Mouse (Mus musculus) hindbrain, embryonic 16.5 days (tissue): Measurements from ENCODE around the gene Crip2. TPM values are rescaled to one million over a fixed set of nuclear protein-coding genes. Genes with fewer than 3 reads are reported as not detected.
A peak's percentile ranks its signal among the peaks of the same experiment; 100 is the strongest.

Source experiments
- ATAC-seq: fragments of 200-750 bp; cut with Nextera tagmentation; 2 replicates; pipeline ENCODE4 v1.8.0; 2017; ENCODE audit warnings: moderate TSS enrichment, moderate library complexity
- H3K27ac ChIP-seq: fragments of 300-500 bp; sonication (generic); 2 replicates; pipeline ENCODE4 v1.5.1; 2014; ENCODE audit warnings: low read depth, mild to moderate bottlenecking, control low read depth, low read length, moderate library complexity
- H3K27me3 ChIP-seq: fragments of 300-500 bp; sonication (generic); replicated peaks from 2 replicates; pipeline ENCODE4 v1.6.1; 2014; ENCODE audit warnings: low read length; ENCODE audit not compliant: control insufficient read depth, insufficient read depth
- H3K36me3 ChIP-seq: fragments of 300-500 bp; sonication (generic); 2 replicates; pipeline ENCODE4 v1.6.1; 2014; ENCODE audit warnings: mild to moderate bottlenecking, low read length, moderate library complexity, mixed read lengths; ENCODE audit not compliant: control insufficient read depth, insufficient read depth
- H3K4me1 ChIP-seq: fragments of 300-500 bp; sonication (generic); 2 replicates; pipeline ENCODE4 v1.6.1; 2014; ENCODE audit warnings: low read depth, low read length; ENCODE audit not compliant: control insufficient read depth, insufficient read depth
- H3K4me2 ChIP-seq: fragments of 300-500 bp; sonication (generic); 2 replicates; pipeline ENCODE4 v1.6.1; 2014; ENCODE audit warnings: mild to moderate bottlenecking, low read length, control low read depth, moderate library complexity
- H3K4me3 ChIP-seq: fragments of 300-500 bp; sonication (generic); 2 replicates; pipeline ENCODE4 v1.5.1; 2014; ENCODE audit warnings: mild to moderate bottlenecking, low read length, control low read depth, moderate library complexity
- H3K9ac ChIP-seq: fragments of 300-500 bp; sonication (generic); 2 replicates; pipeline ENCODE4 v1.6.1; 2014; ENCODE audit warnings: low read depth, mild to moderate bottlenecking, control low read depth, low read length, moderate library complexity
- H3K9me3 ChIP-seq: fragments of 300-500 bp; sonication (generic); 2 replicates; pipeline ENCODE4 v1.6.1; 2014; ENCODE audit warnings: mild to moderate bottlenecking, low read length, moderate library complexity; ENCODE audit not compliant: control insufficient read depth
- WGBS: fragments of 180-500 bp; shearing (Covaris S2); extraction: QIAGEN DNeasy Blood & Tissue Kit; methylation state at CpG from one replicate; pipeline ENCODE4 v1.1.7; 2014; 5-methylcytosine and 5-hydroxymethylcytosine counted together
- polyA plus RNA-seq: library from polyadenylated mRNA; unstranded; fragments of >200 nt; fragmentation: Nextera tagmentation; extraction: Ambion mirVana; gene quantifications from 2 replicates; pipeline ENCODE4 v1.2.1, GENCODE M21; 2015

The Crip2 gene
- 342 and 346 TPM in 2 replicates for polyA plus RNA-seq

- H3K4me1 ChIP-seq, result peaks cover 38% of the 10 kb centered on the region
- peak within 1 kb of the TSS; percentile 77 for H3K27ac ChIP-seq
- H3K27me3 ChIP-seq, result no peaks in the 10 kb centered on the region
- H3K4me3 ChIP-seq, result peak within 1 kb of the TSS; percentile 60
- no peaks in the 10 kb centered on the region for H3K9me3 ChIP-seq
- H3K4me2 ChIP-seq, result peak within 1 kb of the TSS; percentile 69
- under 1% methylated on average over 54 of the region's 68 CpGs for WGBS
- peaks cover 16% of the 10 kb centered on the region for H3K36me3 ChIP-seq
- peak; percentile 83 for ATAC-seq
- H3K9ac ChIP-seq, result peak within 1 kb of the TSS; percentile 75
These were observed at the start of gene Crip2 for GRCm38 (mm10) chr12:113139908-113140615. TSS of gene Crip2 (plus strand) at chr12:113140236.

- H3K4me1 ChIP-seq, result peaks cover 30% of the 10 kb centered on the region
- 88% methylated on average over 5 of the region's 5 CpGs for WGBS
- no peaks in the 10 kb centered on the region for H3K36me3 ChIP-seq
- ATAC-seq, result 0 out of 2 replicates have a peak, but pooled peaks have one; percentile 3
- peak overlapping the region; percentile 98 for H3K4me2 ChIP-seq
- no peaks in the 10 kb centered on the region for H3K9me3 ChIP-seq
- no peaks in the 10 kb centered on the region for H3K27me3 ChIP-seq
- peak overlapping the region; percentile 99 for H3K9ac ChIP-seq
- H3K4me3 ChIP-seq, result peak overlapping the region; percentile 96
- peak overlapping the region; percentile 87; the same call in 1 of the 2 replicates for H3K27ac ChIP-seq
These were observed 43.0 kb upstream of the Crip2 start for GRCm38 (mm10) chr12:113097040-113097439.

- no peaks in the 10 kb centered on the region for H3K27me3 ChIP-seq
- H3K27ac ChIP-seq, result peak within 1 kb of the TSS; percentile 87
- WGBS, result 0% methylated on average over 13 of the region's 53 CpGs
- peak within 1 kb of the TSS; percentile 99 for H3K9ac ChIP-seq
- peak within 1 kb of the TSS; percentile 96 for H3K4me3 ChIP-seq
- no peaks in the 10 kb centered on the region for H3K36me3 ChIP-seq
- peaks cover 35% of the 10 kb centered on the region for H3K4me1 ChIP-seq
- no peaks in the 10 kb centered on the region for H3K9me3 ChIP-seq
- peak within 1 kb of the TSS; percentile 98 for H3K4me2 ChIP-seq
- ATAC-seq, result peak; percentile 60
These were observed 42.2 kb upstream of the Crip2 start, which contains the start of gene Mta1 for GRCm38 (mm10) chr12:113097749-113098281. TSS of gene Mta1 (plus strand) at chr12:113098278.

- no peak for ATAC-seq
These were observed 41.4 kb upstream of the Crip2 start for GRCm38 (mm10) chr12:113098530-113099151.

GRCm38 (mm10) chr12:113099470-113100237, 40.4 kb upstream of the Crip2 start:
- H3K4me2 ChIP-seq, result peak overlapping the region; percentile 74
- no peak overlapping the region for H3K27ac ChIP-seq
- H3K4me3 ChIP-seq, result peak overlapping the region; percentile 96
- no peaks in the 10 kb centered on the region for H3K36me3 ChIP-seq
- H3K4me1 ChIP-seq, result peaks cover 38% of the 10 kb centered on the region
- peak overlapping the region; percentile 99 for H3K9ac ChIP-seq
- WGBS, result 34% methylated on average over 6 of the region's 6 CpGs
- no peaks in the 10 kb centered on the region for H3K9me3 ChIP-seq
- 0 out of 2 replicates have a peak, but pooled peaks have one; percentile 1 for ATAC-seq
- H3K27me3 ChIP-seq, result no peaks in the 10 kb centered on the region

More at GRCm38 (mm10) chr12:113098530-113099151, 41.4 kb upstream of the Crip2 start:
- no peaks in the 10 kb centered on the region for H3K36me3 ChIP-seq
- no peaks in the 10 kb centered on the region for H3K9me3 ChIP-seq
- WGBS, result 0% methylated on average over 16 of the region's 60 CpGs
- H3K4me2 ChIP-seq, result peak overlapping the region; percentile 74
- H3K9ac ChIP-seq, result peak overlapping the region; percentile 99
- peaks cover 38% of the 10 kb centered on the region for H3K4me1 ChIP-seq
- no peaks in the 10 kb centered on the region for H3K27me3 ChIP-seq
- peak overlapping the region; percentile 87 for H3K27ac ChIP-seq
- H3K4me3 ChIP-seq, result peak overlapping the region; percentile 96

DNA sequence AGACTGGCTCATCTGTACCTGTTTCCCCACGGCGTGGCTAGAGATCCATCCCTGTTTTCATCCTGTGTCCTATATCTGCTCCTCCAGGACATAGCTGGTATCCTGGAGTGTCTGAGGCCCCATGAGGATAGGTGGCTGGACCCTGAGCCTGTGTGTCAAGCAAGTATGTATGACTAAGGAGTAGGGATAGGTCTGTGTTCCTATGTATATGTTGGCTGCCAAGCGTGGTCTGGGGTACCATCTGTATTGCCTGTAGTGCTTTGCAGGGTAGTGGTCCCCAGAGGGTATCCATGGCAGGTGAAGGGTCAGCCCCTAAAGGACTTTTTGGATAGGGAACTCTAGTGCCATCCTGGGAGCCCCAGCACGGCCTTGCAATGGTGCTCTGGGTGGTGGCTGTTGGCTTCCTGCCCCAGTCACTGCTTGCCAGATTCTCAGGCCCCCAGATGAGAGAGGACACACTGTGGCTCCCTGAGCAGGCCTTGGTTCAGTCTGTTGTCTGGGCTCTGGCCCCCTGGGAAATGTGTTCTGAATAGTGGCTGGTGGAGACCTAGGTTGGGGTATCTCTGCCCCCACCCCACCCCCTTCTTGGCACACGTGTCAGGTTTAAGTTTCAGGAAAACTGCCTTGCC, 39.5 kb upstream of the Crip2 start:
- Histone ChIP-seq H3K9me3 (no peaks in the 10 kb centered on the region), H3K9ac (peak overlapping the region; percentile 27; the same call in 1 of the 2 replicates), H3K4me1 (peaks cover 38% of the 10 kb centered on the region), H3K27ac (peak overlapping the region; percentile 25; the same call in 1 of the 2 replicates), H3K4me3 (no peak overlapping the region), H3K4me2 (no peak overlapping the region), H3K36me3 (no peaks in the 10 kb centered on the region), H3K27me3 (no peaks in the 10 kb centered on the region)
- 69% methylated on average over 5 of the region's 5 CpGs for WGBS
- ATAC-seq, result no peak

- no peaks in the 10 kb centered on the region for H3K27me3 ChIP-seq
- H3K4me2 ChIP-seq, result no peak overlapping the region
- H3K36me3 ChIP-seq, result no peaks in the 10 kb centered on the region
- no peak overlapping the region for H3K9ac ChIP-seq
- peak overlapping the region; percentile 25; the same call in 1 of the 2 replicates for H3K27ac ChIP-seq
- H3K9me3 ChIP-seq, result no peaks in the 10 kb centered on the region
- H3K4me3 ChIP-seq, result no peak overlapping the region
- WGBS, result 76% methylated on average over 9 of the region's 9 CpGs
- no peak for ATAC-seq
- H3K4me1 ChIP-seq, result peaks cover 38% of the 10 kb centered on the region
These were observed 38.6 kb upstream of the Crip2 start for GRCm38 (mm10) chr12:113101251-113101960.

- no peaks in the 10 kb centered on the region for H3K9me3 ChIP-seq
- no peak for ATAC-seq
- H3K36me3 ChIP-seq, result no peaks in the 10 kb centered on the region
- no peak overlapping the region for H3K9ac ChIP-seq
- 64% methylated on average over 6 of the region's 6 CpGs for WGBS
- H3K4me3 ChIP-seq, result no peak overlapping the region
- peaks cover 31% of the 10 kb centered on the region for H3K4me1 ChIP-seq
- no peak overlapping the region for H3K27ac ChIP-seq
- no peak overlapping the region for H3K4me2 ChIP-seq
- no peaks in the 10 kb centered on the region for H3K27me3 ChIP-seq
These were observed 37.6 kb upstream of the Crip2 start for GRCm38 (mm10) chr12:113102461-113102860.
